Mouse (Mus musculus) frontal cortex, postnatal 25 days (tissue): Measurements from ENCODE around the gene Nes.

Source experiments
- DNase-seq, 2 experiments: peaks; one replicate each; pipeline ENCODE4 v3.0.0; 2022; ENCODE audit warnings: low spot score in 2 of 2

Nes gene

GRCm38 (mm10) chr3:87970939-87971488 lies at the start of gene Nes:
Gene Nes, plus strand, starts transcription at chr3:87971078.
- DNase-seq: no peak

- DNase-seq: no peak
Observed at GRCm38 (mm10) chr3:87924996-87925395, 45.9 kb upstream of the Nes start.

GRCm38 (mm10) chr3:87927452-87927851 lies 43.4 kb upstream of the Nes start:
- no peak for DNase-seq

GRCm38 (mm10) chr3:87929341-87930077 lies 41.4 kb upstream of the Nes start:
- no peak for DNase-seq

GRCm38 (mm10) chr3:87930078-87930795 lies 40.6 kb upstream of the Nes start, which contains the start of the genes Isg20l2 and Rrnad1:
Gene Isg20l2, plus strand, starts transcription at chr3:87930314.
Gene Rrnad1, minus strand, starts transcription at chr3:87930717.
- peak; percentile 92 to 95 for DNase-seq

GRCm38 (mm10) chr3:87934026-87934425 lies 36.9 kb upstream of the Nes start:
- DNase-seq: no peak

- DNase-seq: no peak
Observed at GRCm38 (mm10) chr3:87934501-87934900, 36.4 kb upstream of the Nes start.

GRCm38 (mm10) chr3:87935201-87935600 lies 35.7 kb upstream of the Nes start:
- no peak for DNase-seq

- DNase-seq: peak in 1 of 2 experiments; percentile 78
Observed at GRCm38 (mm10) chr3:87935776-87936175, 35.1 kb upstream of the Nes start.

- DNase-seq: no peak
Observed at GRCm38 (mm10) chr3:87940611-87941010, 30.3 kb upstream of the Nes start.

- no peak for DNase-seq
Observed at GRCm38 (mm10) chr3:87942471-87942870, 28.4 kb upstream of the Nes start.

- no peak for DNase-seq
Observed at GRCm38 (mm10) chr3:87943586-87943985, 27.3 kb upstream of the Nes start.

GRCm38 (mm10) chr3:87944838-87945600 lies 25.9 kb upstream of the Nes start:
- no peak for DNase-seq

- no peak for DNase-seq
Observed at GRCm38 (mm10) chr3:87945781-87946540, 24.9 kb upstream of the Nes start.

GRCm38 (mm10) chr3:87946541-87946860 lies 24.4 kb upstream of the Nes start:
- no peak for DNase-seq

- DNase-seq: no peak
Observed at GRCm38 (mm10) chr3:87947056-87947810, 23.6 kb upstream of the Nes start.

- DNase-seq: no peak
Observed at GRCm38 (mm10) chr3:87947811-87948199, 23.1 kb upstream of the Nes start.

GRCm38 (mm10) chr3:87948378-87949265 lies 22.3 kb upstream of the Nes start, which contains the start of gene Crabp2:
Gene Crabp2, plus strand, starts transcription at chr3:87948666.
- DNase-seq: no peak

GRCm38 (mm10) chr3:87949266-87949954 lies 21.5 kb upstream of the Nes start:
- DNase-seq: no peak
